Mouse (Mus musculus) CH12.LX (cell line): Measurements from ENCODE around the gene Cdkl4. TPM values are rescaled to one million over a fixed set of nuclear protein-coding genes. Genes with fewer than 3 reads are reported as not detected.

Source experiments
- DNase-seq: peaks from one replicate; pipeline ENCODE4 v3.0.0-alpha.2; 2013; ENCODE audit errors: extremely low read depth
- H3K27ac ChIP-seq: 2 replicates; pipeline ENCODE4 v1.5.1; 2012; ENCODE audit warnings: low read depth, mild to moderate bottlenecking, control low read depth, moderate library complexity; ENCODE audit not compliant: insufficient read depth
- H3K27me3 ChIP-seq: replicated peaks from 2 replicates; pipeline ENCODE3; 2012; ENCODE audit warnings: inconsistent platforms
- H3K36me3 ChIP-seq, 2 experiments: replicated peaks in 1 of 2; 2 replicates each; pipeline versions ENCODE3 to v1.6.1; 2012; ENCODE audit warnings: inconsistent platforms in 1 of 2, low read length in 1 of 2, mild to moderate bottlenecking in 1 of 2, mixed read lengths in 1 of 2, moderate library complexity in 1 of 2; ENCODE audit not compliant: control insufficient read depth in 1 of 2, insufficient read depth in 1 of 2
- H3K4me1 ChIP-seq, 2 experiments: 2 replicates each; pipeline ENCODE4 v1.6.1; 2012; ENCODE audit warnings: inconsistent platforms in 1 of 2, moderate library complexity in 1 of 2; ENCODE audit not compliant: insufficient read depth in 2 of 2, control insufficient read depth in 1 of 2
- H3K4me2 ChIP-seq: 2 replicates; pipeline ENCODE4 v1.6.1; 2012; ENCODE audit warnings: low read depth, mild to moderate bottlenecking, control low read depth; ENCODE audit not compliant: poor library complexity, insufficient read depth, severe bottlenecking
- H3K4me3 ChIP-seq, 3 experiments: fragments of 150-350 bp in 1 of 3; sonication (generic) in 1 of 3; replicated peaks in 1 of 3; 2 replicates each; pipeline versions ENCODE3 to v1.5.1; 2011 to 2012; ENCODE audit warnings: low read depth in 2 of 3, low read length in 2 of 3, mild to moderate bottlenecking in 2 of 3, moderate library complexity in 2 of 3, control low read depth in 1 of 3, improper control_type of control experiment in 1 of 3, inconsistent platforms in 1 of 3, mixed read lengths in 1 of 3; ENCODE audit not compliant: poor library complexity in 1 of 3
- H3K79me2 ChIP-seq: replicated peaks from 2 replicates; pipeline ENCODE4 v1.6.1; 2012; ENCODE audit warnings: mild to moderate bottlenecking, moderate library complexity; ENCODE audit not compliant: control insufficient read depth, poor library complexity, insufficient read depth, severe bottlenecking; ENCODE audit errors: extremely low read depth
- H3K9ac ChIP-seq: 2 replicates; pipeline ENCODE4 v1.6.1; 2012; ENCODE audit warnings: low read depth, mild to moderate bottlenecking, control low read depth, moderate library complexity; ENCODE audit not compliant: insufficient read depth
- H3K9me3 ChIP-seq: replicated peaks from 2 replicates; pipeline ENCODE3; 2012; ENCODE audit warnings: low read length, inconsistent platforms, mixed read lengths
- CHD1 ChIP-seq: IDR thresholded peaks from 2 replicates; pipeline ENCODE4 v1.6.1; 2012; ENCODE audit warnings: low read depth, low read length, improper control_type of control experiment, inconsistent platforms
- CHD2 ChIP-seq: IDR thresholded peaks from 2 replicates; pipeline ENCODE4 v1.6.1; 2011; ENCODE audit warnings: low read length, improper control_type of control experiment
- E2F4 ChIP-seq: IDR thresholded peaks from 2 replicates; pipeline ENCODE4 v1.6.1; 2011; ENCODE audit warnings: low read depth, low read length, improper control_type of control experiment; ENCODE audit not compliant: insufficient replicate concordance
- ELF1 ChIP-seq: IDR thresholded peaks from 2 replicates; pipeline ENCODE4 v1.6.1; 2014; ENCODE audit warnings: low read depth, mild to moderate bottlenecking, inconsistent platforms, low read length, improper control_type of control experiment
- EP300 ChIP-seq: IDR thresholded peaks from 2 replicates; pipeline ENCODE4 v1.6.1; 2011; ENCODE audit warnings: low read length, improper control_type of control experiment
- ETS1 ChIP-seq: conservative IDR thresholded peaks from 2 replicates; pipeline ENCODE4 v1.6.1; 2012; ENCODE audit warnings: low read depth, mild to moderate bottlenecking, inconsistent platforms, low read length, improper control_type of control experiment, moderate library complexity
- GABPA ChIP-seq: IDR thresholded peaks from 2 replicates; pipeline ENCODE4 v1.6.1; 2012; ENCODE audit warnings: low read depth, low read length, improper control_type of control experiment, inconsistent platforms; ENCODE audit not compliant: insufficient replicate concordance
- IRF4 ChIP-seq: IDR thresholded peaks from 2 replicates; pipeline ENCODE4 v1.6.1; 2014; ENCODE audit warnings: low read depth, mild to moderate bottlenecking, inconsistent platforms, low read length, improper control_type of control experiment
- JUN ChIP-seq: IDR thresholded peaks from 2 replicates; pipeline ENCODE4 v1.6.1; 2011; ENCODE audit warnings: low read depth, mild to moderate bottlenecking, low read length, improper control_type of control experiment, moderate library complexity; ENCODE audit not compliant: insufficient read depth
- KAT2A ChIP-seq: IDR thresholded peaks from 2 replicates; pipeline ENCODE4 v1.6.1; 2012; ENCODE audit warnings: low read length, improper control_type of control experiment, inconsistent platforms; ENCODE audit not compliant: insufficient replicate concordance
- MAFK ChIP-seq: IDR thresholded peaks from 2 replicates; pipeline ENCODE4 v1.6.1; 2011; ENCODE audit warnings: low read length, improper control_type of control experiment; ENCODE audit not compliant: insufficient replicate concordance
- MAZ ChIP-seq: IDR thresholded peaks from 2 replicates; pipeline ENCODE4 v1.6.1; 2012; ENCODE audit warnings: low read depth, mild to moderate bottlenecking, inconsistent platforms, low read length, improper control_type of control experiment, moderate library complexity
- MEF2A ChIP-seq: IDR thresholded peaks from 2 replicates; pipeline ENCODE4 v1.6.1; 2014; ENCODE audit warnings: low read depth, mild to moderate bottlenecking, inconsistent platforms, low read length, improper control_type of control experiment, borderline replicate concordance
- MXI1 ChIP-seq: IDR thresholded peaks from 2 replicates; pipeline ENCODE4 v1.6.1; 2011; ENCODE audit warnings: mild to moderate bottlenecking, low read depth, low read length, improper control_type of control experiment
- MYC ChIP-seq: IDR thresholded peaks from 2 replicates; pipeline ENCODE4 v1.6.1; 2011; ENCODE audit warnings: low read depth, mild to moderate bottlenecking, improper control_type of control experiment, low read length
- NELFE ChIP-seq: IDR thresholded peaks from 2 replicates; pipeline ENCODE4 v1.6.1; 2011; ENCODE audit warnings: low read depth, low read length, improper control_type of control experiment
- NRF1 ChIP-seq: IDR thresholded peaks from 2 replicates; pipeline ENCODE4 v1.6.1; 2014; ENCODE audit warnings: low read depth, mild to moderate bottlenecking, inconsistent platforms, low read length, improper control_type of control experiment, moderate library complexity
- RAD21 ChIP-seq: IDR thresholded peaks from 2 replicates; pipeline ENCODE4 v1.6.1; 2011; ENCODE audit warnings: low read depth, mild to moderate bottlenecking, low read length, improper control_type of control experiment, moderate library complexity
- RCOR1 ChIP-seq: conservative IDR thresholded peaks from 2 replicates; pipeline ENCODE4 v1.6.1; 2012; ENCODE audit warnings: low read depth, mild to moderate bottlenecking, inconsistent platforms, low read length, improper control_type of control experiment
- SIN3A ChIP-seq: IDR thresholded peaks from 2 replicates; pipeline ENCODE4 v1.6.1; 2012; ENCODE audit warnings: low read length, improper control_type of control experiment, inconsistent platforms
- SMC3 ChIP-seq: IDR thresholded peaks from 2 replicates; pipeline ENCODE4 v1.6.1; 2011; ENCODE audit warnings: low read depth, low read length, improper control_type of control experiment
- TBP ChIP-seq: conservative IDR thresholded peaks from 2 replicates; pipeline ENCODE4 v1.6.1; 2011; ENCODE audit warnings: low read depth, low read length, improper control_type of control experiment
- TCF12 ChIP-seq: IDR thresholded peaks from 2 replicates; pipeline ENCODE4 v1.6.1; 2014; ENCODE audit warnings: low read depth, mild to moderate bottlenecking, inconsistent platforms, low read length, improper control_type of control experiment
- USF2 ChIP-seq: conservative IDR thresholded peaks from 2 replicates; pipeline ENCODE4 v1.6.1; 2011; ENCODE audit warnings: low read depth, low read length, improper control_type of control experiment
- ZC3H11A ChIP-seq: IDR thresholded peaks from 2 replicates; pipeline ENCODE4 v1.6.1; 2012; ENCODE audit warnings: low read depth, mild to moderate bottlenecking, inconsistent platforms, low read length, improper control_type of control experiment
- ZKSCAN1 ChIP-seq: IDR thresholded peaks from 2 replicates; pipeline ENCODE4 v1.6.1; 2012; ENCODE audit warnings: low read depth, inconsistent platforms, low read length, improper control_type of control experiment, borderline replicate concordance
- ZNF384 ChIP-seq: IDR thresholded peaks from 2 replicates; pipeline ENCODE4 v1.6.1; 2012; ENCODE audit warnings: low read depth, low read length, improper control_type of control experiment, inconsistent platforms
- dilution Hi-C: fragments of 300-500 bp; cut with MboI; formaldehyde crosslinking; loops from 2 replicates; pipeline ENCODE4 v1.14.3; 2020; ENCODE audit warnings: low sequenced_read_pairs; ENCODE audit not compliant: extremely low pct_unique_long_range_greater_than_20kb, extremely low pct_ligation_motif_present
- in situ Hi-C: fragments of 300-500 bp; cut with MboI; formaldehyde crosslinking; loops from 3 replicates; pipeline ENCODE4 v1.14.3; 2019; ENCODE audit warnings: low sequenced_read_pairs, low pct_ligation_motif_present, low pct_unique_long_range_greater_than_20kb, mixed read lengths
- polyA plus RNA-seq: library from polyadenylated mRNA; unstranded; fragments of >175 nt; gene quantifications from 2 replicates; pipeline ENCODE4 v1.2.1, GENCODE M21; 2012; ENCODE audit warnings: low read depth; ENCODE audit not compliant: insufficient read length
- total RNA-seq, 2 experiments: library from RNA; depleted of rRNA; stranded (reverse); fragments of 300-350 nt in 1 of 2; fragments of >200 nt in 1 of 2; gene quantifications; 2 replicates each; pipeline ENCODE4 v1.2.3; 2012 to 2014

The Cdkl4 gene
- total and polyA plus RNA-seq, 3 experiments, result 0.76 to 2.0 (median 1.2) TPM

DNA sequence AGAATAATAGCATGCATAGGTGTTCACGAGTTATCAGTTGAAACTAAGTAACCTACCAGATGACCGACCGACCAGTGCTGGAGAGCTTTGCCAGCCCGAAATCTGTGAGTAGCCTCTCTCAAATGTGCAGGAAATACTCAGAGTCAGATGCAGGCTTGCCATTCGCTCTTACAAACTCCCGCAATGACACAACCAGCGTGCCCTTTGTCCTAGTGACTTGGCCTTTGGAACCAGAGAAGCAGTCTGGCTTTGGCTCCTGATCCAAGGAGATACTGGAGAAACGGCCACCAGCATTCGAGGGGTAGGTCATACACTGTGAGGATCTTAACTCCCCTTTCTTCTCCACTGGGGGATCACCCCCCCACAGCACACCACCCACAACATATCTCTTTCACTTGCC lies 61.7 kb downstream of the Cdkl4 start:
- no peak overlapping the region for H3K27ac ChIP-seq
- peaks cover 5 to 19% of the 10 kb centered on the region in 2 experiments for H3K4me1 ChIP-seq
- DNase-seq, result no peak
- no peak overlapping the region for H3K9ac ChIP-seq
- no peak overlapping the region for H3K4me3 ChIP-seq
- no peak for TF ChIP-seq MEF2A
- TF ChIP-seq IRF4, result no peak
- no peak for TF ChIP-seq MAFK
- TF ChIP-seq E2F4, result no peak
- no peak for TF ChIP-seq ZC3H11A
- TF ChIP-seq ZKSCAN1, result no peak
- TF ChIP-seq ELF1, result no peak
- TF ChIP-seq RAD21, result no peak
- no peak for TF ChIP-seq KAT2A
- TF ChIP-seq MYC, result no peak
- TF ChIP-seq CHD2, result no peak
- TF ChIP-seq GABPA, result no peak
- TF ChIP-seq EP300, result no peak
- no peak for TF ChIP-seq CHD1
- TF ChIP-seq ETS1, result no peak
- TF ChIP-seq MXI1, result no peak
- no peak for TF ChIP-seq TCF12
- no peak for TF ChIP-seq RCOR1
- TF ChIP-seq NELFE, result no peak
- TF ChIP-seq SMC3, result no peak
- no peak overlapping the region for H3K4me2 ChIP-seq
- in situ Hi-C loops, result no loop called here
- dilution Hi-C loops, result no loop called here
- no peaks in the 10 kb centered on the region for H3K36me3 ChIP-seq
- H3K9me3 ChIP-seq, result peaks cover 3% of the 10 kb centered on the region
- H3K79me2 ChIP-seq, result no peaks in the 10 kb centered on the region
- no peaks in the 10 kb centered on the region for H3K27me3 ChIP-seq

DNA sequence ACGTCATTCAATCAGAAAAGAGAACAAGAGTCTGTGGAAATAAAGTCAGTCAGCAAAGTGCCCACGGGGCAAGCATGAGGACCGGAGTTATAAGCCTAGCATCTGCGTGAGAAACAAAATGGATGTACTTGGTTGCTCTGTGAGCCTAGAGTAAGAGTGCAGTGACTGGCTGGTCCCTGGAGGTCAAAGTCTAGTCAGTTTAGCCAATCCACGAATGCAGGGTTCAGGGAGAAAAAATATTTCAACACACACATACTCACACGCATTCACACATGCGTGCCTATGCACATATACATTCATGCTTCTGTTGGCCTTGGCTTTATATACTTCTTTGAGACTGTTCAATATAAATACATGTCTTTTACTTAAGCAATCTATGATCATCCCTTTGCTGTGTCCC lies 62.1 kb downstream of the Cdkl4 start:
- H3K4me1 ChIP-seq, result peaks cover 4 to 19% of the 10 kb centered on the region in 2 experiments
- no peaks in the 10 kb centered on the region for H3K79me2 ChIP-seq

More for the DNA sequence above, 62.1 kb downstream of the Cdkl4 start:
- Histone ChIP-seq H3K4me2 (no peak overlapping the region), H3K9me3 (peaks cover 3% of the 10 kb centered on the region), H3K27me3 (no peaks in the 10 kb centered on the region), H3K4me3 (no peak overlapping the region), H3K27ac (no peak overlapping the region), H3K9ac (no peak overlapping the region), H3K36me3 (no peaks in the 10 kb centered on the region)
- dilution Hi-C loops (no loop called here), in situ Hi-C loops (no loop called here)
- no peak for DNase-seq
- TF ChIP-seq MEF2A (no peak), RAD21 (no peak), SMC3 (no peak), ELF1 (no peak), MXI1 (no peak), MAFK (no peak), KAT2A (no peak), SIN3A (no peak), TBP (no peak), ZNF384 (no peak), MAZ (no peak), USF2 (no peak), RCOR1 (no peak), NRF1 (no peak), JUN (no peak), ZC3H11A (no peak)
